16 mouse cellular contexts compared by ENCODE assay signal in the genomic region with DNA sequence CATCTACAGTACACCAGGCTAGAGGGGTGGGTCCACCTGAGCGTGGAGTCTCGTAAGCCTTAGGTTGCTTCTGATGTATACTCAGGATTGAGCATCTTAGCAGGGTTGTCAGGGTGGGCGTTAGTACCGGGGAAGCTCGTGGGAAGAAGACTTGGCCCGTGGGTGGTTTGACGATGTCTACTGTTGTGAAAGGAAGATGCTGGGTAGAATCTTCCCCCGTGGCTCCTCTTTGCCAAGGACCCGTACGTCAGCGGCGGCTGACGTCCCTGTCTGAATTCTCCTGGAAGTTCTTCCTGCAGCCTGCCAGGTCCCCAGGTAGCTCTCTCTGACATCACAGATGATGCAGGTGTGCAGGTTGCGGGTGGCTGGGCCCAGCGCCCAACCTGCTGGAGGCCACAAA.
"Had no signal": no experiment of that assay in that cellular context is flagged by ENCODE, and none has a peak within 500 bp of the region (broad histone marks: within the 10 kb centered on the region; RNA-seq: fewer than 3 reads in every experiment).

No protein-coding gene starts in this region.

- ATAC-seq: lung, postnatal 0 days had no signal

- H3K4me3 ChIP-seq: hindbrain, embryonic 15.5 days; liver, embryonic 15.5 days; midbrain, embryonic 10.5 days; myocyte; neural tube, embryonic 15.5 days; stomach, embryonic 15.5 days had no signal

- H3K4me2 ChIP-seq: hindbrain, embryonic 15.5 days; liver, embryonic 11.5 days; liver, embryonic 15.5 days; neural tube, embryonic 15.5 days; stomach, embryonic 15.5 days had no signal

- H3K27me3 ChIP-seq: hindbrain, embryonic 15.5 days; liver, embryonic 15.5 days; neural tube, embryonic 15.5 days; stomach, embryonic 15.5 days had no signal

- H3K36me3 ChIP-seq: hindbrain, embryonic 15.5 days had no signal

- H3K9me3 ChIP-seq: hindbrain, embryonic 15.5 days; liver, embryonic 15.5 days; midbrain, embryonic 10.5 days; neural tube, embryonic 15.5 days; stomach, embryonic 15.5 days had no signal

- DNase-seq: kidney, adult 11 months; kidney, adult 9 months; kidney, postnatal 10 days; kidney, postnatal 4 days; lung, adult 2 months; lung, postnatal 4 days; midbrain, embryonic 14.5 days; thymus, postnatal 36 days had no signal

- H3K27ac ChIP-seq: hindbrain, embryonic 15.5 days; liver, embryonic 15.5 days; midbrain, embryonic 10.5 days; neural tube, embryonic 15.5 days; stomach, embryonic 15.5 days had no signal

- H3K9ac ChIP-seq: hindbrain, embryonic 15.5 days; liver, embryonic 15.5 days; neural tube, embryonic 15.5 days; stomach, embryonic 15.5 days had no signal
